Mouse (Mus musculus) myocyte (in vitro differentiated cells): Measurements from ENCODE around the gene Dock2. TPM values are rescaled to one million over a fixed set of nuclear protein-coding genes. Genes with fewer than 3 reads are reported as not detected.

Experiments used
- H3K27me3 ChIP-seq: one replicate; pipeline ENCODE4 v1.6.1; 2011; ENCODE audit not compliant: control insufficient read depth, insufficient read depth, insufficient read length
- H3K36me3 ChIP-seq: one replicate; pipeline ENCODE4 v1.6.1; 2011; ENCODE audit not compliant: control insufficient read depth, insufficient read depth
- H3K4me2 ChIP-seq: one replicate; pipeline ENCODE4 v1.6.1; 2011; ENCODE audit warnings: low read depth, control low read depth
- H3K4me3 ChIP-seq: one replicate; pipeline ENCODE4 v1.5.1; 2011; ENCODE audit warnings: mild to moderate bottlenecking, control low read depth, moderate library complexity
- H3K79me2 ChIP-seq: one replicate; pipeline ENCODE4 v1.6.1; 2011; ENCODE audit not compliant: control insufficient read depth, insufficient read depth
- H3ac ChIP-seq: one replicate; pipeline ENCODE4 v1.6.1; 2011; ENCODE audit not compliant: control insufficient read depth, insufficient read length
- CEBPB ChIP-seq: IDR thresholded peaks from 2 replicates; pipeline ENCODE4 v1.6.1; 2011; ENCODE audit warnings: mild to moderate bottlenecking, moderate library complexity; ENCODE audit not compliant: poor library complexity, insufficient read depth, severe bottlenecking
- E2F4 ChIP-seq: IDR thresholded peaks from one replicate; pipeline ENCODE4 v1.6.1; 2011; ENCODE audit warnings: mild to moderate bottlenecking, control low read depth, moderate library complexity; ENCODE audit not compliant: insufficient read depth
- MAX ChIP-seq: IDR thresholded peaks from one replicate; pipeline ENCODE4 v1.6.1; 2011; ENCODE audit warnings: low read depth, mild to moderate bottlenecking, control low read depth
- MYOD1 ChIP-seq, 3 experiments: IDR thresholded peaks; one replicate each; pipeline ENCODE4 v1.6.1; 2011; ENCODE audit warnings: control low read depth in 2 of 3, low read depth in 2 of 3, mild to moderate bottlenecking in 2 of 3, moderate library complexity in 1 of 3; ENCODE audit not compliant: insufficient read length in 2 of 3, control insufficient read depth in 1 of 3
- MYOG ChIP-seq, 3 experiments: IDR thresholded peaks; one replicate each; pipeline ENCODE4 v1.6.1; 2011; ENCODE audit warnings: control low read depth in 2 of 3, low read depth in 2 of 3, mild to moderate bottlenecking in 2 of 3; ENCODE audit not compliant: insufficient read length in 2 of 3, control insufficient read depth in 1 of 3, insufficient read depth in 1 of 3
- POLR2A ChIP-seq: IDR thresholded peaks from one replicate; pipeline ENCODE4 v1.6.1; 2011; ENCODE audit warnings: low read depth, mild to moderate bottlenecking, control low read depth, moderate library complexity; ENCODE audit not compliant: insufficient read length
- POLR2AphosphoS2 ChIP-seq: IDR thresholded peaks from one replicate; pipeline ENCODE4 v1.6.1; 2011; ENCODE audit warnings: low read depth, control low read depth; ENCODE audit not compliant: insufficient read length
- REST ChIP-seq: IDR thresholded peaks from one replicate; pipeline ENCODE4 v1.6.1; 2011; ENCODE audit warnings: mild to moderate bottlenecking, control low read depth, moderate library complexity; ENCODE audit not compliant: insufficient read depth, insufficient read length
- SRF ChIP-seq: IDR thresholded peaks from one replicate; pipeline ENCODE4 v1.6.1; 2011; ENCODE audit warnings: low read depth; ENCODE audit not compliant: control insufficient read depth, insufficient read length
- TCF12 ChIP-seq: IDR thresholded peaks from one replicate; pipeline ENCODE4 v1.6.1; 2011; ENCODE audit warnings: mild to moderate bottlenecking, control low read depth; ENCODE audit not compliant: poor library complexity, insufficient read depth, severe bottlenecking
- TCF3 ChIP-seq: IDR thresholded peaks from one replicate; pipeline ENCODE4 v1.6.1; 2011; ENCODE audit warnings: low read depth, control low read depth; ENCODE audit not compliant: insufficient read length
- USF1 ChIP-seq: IDR thresholded peaks from one replicate; pipeline ENCODE4 v1.6.1; 2011; ENCODE audit warnings: low read depth, mild to moderate bottlenecking, control low read depth, moderate library complexity
- polyA plus RNA-seq: library from polyadenylated mRNA; unstranded; fragments of >200 nt; fragmentation: generic; extraction: Trizol; gene quantifications from one replicate; pipeline ENCODE4 v1.2.1, GENCODE M21; 2012; ENCODE audit warnings: missing spikeins

Dock2 gene
- polyA plus RNA-seq, 1 experiment: not detected

- Histone ChIP-seq H3K4me3 (no peak overlapping the region), H3K27me3 (no peaks in the 10 kb centered on the region), H3ac (no peak overlapping the region), H3K79me2 (no peaks in the 10 kb centered on the region), H3K36me3 (no peaks in the 10 kb centered on the region), H3K4me2 (no peak overlapping the region)
- TF ChIP-seq SRF (no peak), MYOG (IDR thresholded peaks at IDR 0.05; ENCODE audit: control insufficient read depth in 1 of 3, insufficient read depth in 1 of 3, insufficient read length in 2 of 3, low read depth in 2 of 3) (no peak), POLR2AphosphoS2 (no peak), MYOD1 (IDR thresholded peaks at IDR 0.05; ENCODE audit: control insufficient read depth in 1 of 3, insufficient read length in 2 of 3, low read depth in 2 of 3) (no peak), CEBPB (no peak), TCF12 (no peak), TCF3 (no peak)
Observed at GRCm38 (mm10) chr11:34308731-34309130, 475.0 kb downstream of the Dock2 start.

GRCm38 (mm10) chr11:34306231-34306630, 477.5 kb downstream of the Dock2 start:
- H3K4me2 ChIP-seq: no peak overlapping the region
- H3K36me3 ChIP-seq: no peaks in the 10 kb centered on the region
- H3ac ChIP-seq: no peak overlapping the region
- TF ChIP-seq MYOG (IDR thresholded peaks at IDR 0.05; ENCODE audit: control insufficient read depth in 1 of 3, insufficient read depth in 1 of 3, insufficient read length in 2 of 3, low read depth in 2 of 3) (no peak), SRF (no peak), POLR2AphosphoS2 (no peak), POLR2A (no peak), MAX (no peak), MYOD1 (IDR thresholded peaks at IDR 0.05; ENCODE audit: control insufficient read depth in 1 of 3, insufficient read length in 2 of 3, low read depth in 2 of 3) (no peak), E2F4 (no peak), CEBPB (no peak), TCF3 (no peak), REST (no peak), TCF12 (no peak), USF1 (no peak)
- no peak overlapping the region for H3K4me3 ChIP-seq
- H3K79me2 ChIP-seq: no peaks in the 10 kb centered on the region
- no peaks in the 10 kb centered on the region for H3K27me3 ChIP-seq

GRCm38 (mm10) chr11:34300064-34300463, 483.6 kb downstream of the Dock2 start:
- Histone ChIP-seq H3ac (no peak overlapping the region), H3K4me2 (no peak overlapping the region), H3K79me2 (no peaks in the 10 kb centered on the region), H3K4me3 (no peak overlapping the region), H3K36me3 (no peaks in the 10 kb centered on the region), H3K27me3 (no peaks in the 10 kb centered on the region)
- TF ChIP-seq USF1 (no peak), REST (no peak), E2F4 (no peak), POLR2AphosphoS2 (no peak), TCF12 (no peak), TCF3 (no peak), CEBPB (no peak), MAX (no peak), MYOG (IDR thresholded peaks at IDR 0.05; ENCODE audit: control insufficient read depth in 1 of 3, insufficient read depth in 1 of 3, insufficient read length in 2 of 3, low read depth in 2 of 3) (no peak), POLR2A (no peak), MYOD1 (IDR thresholded peaks at IDR 0.05; ENCODE audit: control insufficient read depth in 1 of 3, insufficient read length in 2 of 3, low read depth in 2 of 3) (no peak), SRF (no peak)

GRCm38 (mm10) chr11:34299550-34299949, 484.1 kb downstream of the Dock2 start:
- Histone ChIP-seq H3K79me2 (no peaks in the 10 kb centered on the region), H3K36me3 (no peaks in the 10 kb centered on the region), H3ac (no peak overlapping the region), H3K4me3 (no peak overlapping the region), H3K27me3 (no peaks in the 10 kb centered on the region), H3K4me2 (no peak overlapping the region)
- no peak for TF ChIP-seq TCF12
- TF ChIP-seq MAX: no peak
- no peak for TF ChIP-seq TCF3
- no peak for TF ChIP-seq CEBPB
- TF ChIP-seq MYOG (IDR thresholded peaks at IDR 0.05; ENCODE audit: control insufficient read depth in 1 of 3, insufficient read depth in 1 of 3, insufficient read length in 2 of 3, low read depth in 2 of 3): no peak
- no peak for TF ChIP-seq POLR2A
- no peak for TF ChIP-seq REST
- no peak for TF ChIP-seq USF1
- no peak for TF ChIP-seq SRF
- no peak for TF ChIP-seq POLR2AphosphoS2
- no peak for TF ChIP-seq MYOD1 (IDR thresholded peaks at IDR 0.05; ENCODE audit: control insufficient read depth in 1 of 3, insufficient read length in 2 of 3, low read depth in 2 of 3)
- TF ChIP-seq E2F4: no peak

- Histone ChIP-seq H3ac (no peak overlapping the region), H3K4me2 (no peak overlapping the region), H3K4me3 (no peak overlapping the region), H3K36me3 (no peaks in the 10 kb centered on the region), H3K27me3 (no peaks in the 10 kb centered on the region), H3K79me2 (no peaks in the 10 kb centered on the region)
- no peak for TF ChIP-seq TCF12
- no peak for TF ChIP-seq TCF3
- TF ChIP-seq MAX: no peak
Observed at GRCm38 (mm10) chr11:34297698-34298378, 485.9 kb downstream of the Dock2 start.
